Mouse (Mus musculus) neural tube, embryonic 15.5 days (tissue): ENCODE data around the gene Ccr4. TPM values are rescaled to one million over a fixed set of nuclear protein-coding genes. Genes with fewer than 3 reads are reported as not detected.
A peak's percentile ranks its signal among the peaks of the same experiment; 100 is the strongest.

Experiments
- ATAC-seq: fragments of 200-750 bp; cut with Nextera tagmentation; 2 replicates; pipeline ENCODE4 v1.8.0; 2017; ENCODE audit warnings: mild to moderate bottlenecking, moderate TSS enrichment, moderate library complexity; ENCODE audit not compliant: low FRiP score
- H3K27ac ChIP-seq: fragments of 300-500 bp; sonication (generic); replicated peaks from 2 replicates; pipeline ENCODE4 v1.5.1; 2015; ENCODE audit warnings: mild to moderate bottlenecking, inconsistent platforms
- H3K27me3 ChIP-seq: fragments of 300-500 bp; sonication (generic); replicated peaks from 2 replicates; pipeline ENCODE4 v1.6.1; 2015; ENCODE audit warnings: inconsistent platforms
- H3K36me3 ChIP-seq: fragments of 300-500 bp; sonication (generic); 2 replicates; pipeline ENCODE4 v1.6.1; 2015; ENCODE audit warnings: inconsistent platforms
- H3K4me1 ChIP-seq: fragments of 300-500 bp; sonication (generic); 2 replicates; pipeline ENCODE4 v1.6.1; 2015; ENCODE audit warnings: inconsistent platforms
- H3K4me2 ChIP-seq: fragments of 300-500 bp; sonication (generic); 2 replicates; pipeline ENCODE4 v1.6.1; 2015; ENCODE audit warnings: inconsistent platforms, mild to moderate bottlenecking, moderate library complexity
- H3K4me3 ChIP-seq: fragments of 300-500 bp; sonication (generic); replicated peaks from 2 replicates; pipeline ENCODE4 v1.5.1; 2015; ENCODE audit warnings: mild to moderate bottlenecking, inconsistent platforms
- H3K9ac ChIP-seq: fragments of 300-500 bp; sonication (generic); replicated peaks from 2 replicates; pipeline ENCODE4 v1.6.1; 2015; ENCODE audit warnings: mild to moderate bottlenecking, inconsistent platforms
- H3K9me3 ChIP-seq: fragments of 300-500 bp; sonication (generic); replicated peaks from 2 replicates; pipeline ENCODE4 v1.6.1; 2016; ENCODE audit warnings: inconsistent platforms
- WGBS: fragments of 180-500 bp; shearing (Covaris S2); methylation state at CpG from one replicate; pipeline ENCODE4 v1.1.7; 2015; ENCODE audit warnings: mixed read lengths; 5-methylcytosine and 5-hydroxymethylcytosine counted together
- polyA plus RNA-seq: library from polyadenylated mRNA; unstranded; fragments of >200 nt; fragmentation: Nextera tagmentation; extraction: Ambion mirVana; gene quantifications from 2 replicates; pipeline ENCODE4 v1.2.1, GENCODE M21; 2015

Gene Ccr4
- polyA plus RNA-seq, 1 experiment from 2014 or later, result not detected

GRCm38 (mm10) chr9:114501111-114501510 is 3.6 kb downstream of the Ccr4 start:
- Histone ChIP-seq H3K36me3 (no peaks in the 10 kb centered on the region), H3K27me3 (0 out of 2 replicates have a peak, but pooled peaks cover 8% of the 10 kb centered on the region), H3K27ac (no peak overlapping the region), H3K9me3 (no peaks in the 10 kb centered on the region), H3K4me3 (no peak overlapping the region), H3K4me2 (no peak overlapping the region), H3K4me1 (peaks cover 3% of the 10 kb centered on the region), H3K9ac (no peak overlapping the region)
- no peak for ATAC-seq
- WGBS, result 92% methylated on average over 7 of the region's 7 CpGs

- no peaks in the 10 kb centered on the region for H3K9me3 ChIP-seq
- H3K4me2 ChIP-seq, result no peak overlapping the region; the same call in 1 of the 2 replicates
- H3K36me3 ChIP-seq, result no peaks in the 10 kb centered on the region
- H3K27me3 ChIP-seq, result 0 out of 2 replicates have a peak, but pooled peaks cover 8% of the 10 kb centered on the region
- H3K27ac ChIP-seq, result no peak overlapping the region
- 29% methylated on average over 15 of the region's 15 CpGs for WGBS
- no peak overlapping the region for H3K9ac ChIP-seq
- H3K4me3 ChIP-seq, result no peak overlapping the region
- peaks cover 3% of the 10 kb centered on the region for H3K4me1 ChIP-seq
- ATAC-seq, result no peak
Measured at GRCm38 (mm10) chr9:114499783-114500515, 4.8 kb downstream of the Ccr4 start.

GRCm38 (mm10) chr9:114498218-114498617 is 6.5 kb downstream of the Ccr4 start:
- Histone ChIP-seq H3K9me3 (no peaks in the 10 kb centered on the region), H3K4me1 (peaks cover 3% of the 10 kb centered on the region), H3K4me2 (peak overlapping the region; percentile 37), H3K4me3 (no peak overlapping the region), H3K27ac (no peak overlapping the region), H3K27me3 (0 out of 2 replicates have a peak, but pooled peaks cover 8% of the 10 kb centered on the region), H3K9ac (no peak overlapping the region), H3K36me3 (no peaks in the 10 kb centered on the region)
- WGBS, result 9% methylated on average over 11 of the region's 11 CpGs
- no peak; the same call in 1 of the 2 replicates for ATAC-seq

- no peaks in the 10 kb centered on the region for H3K9me3 ChIP-seq
- 89% methylated on average over 7 of the region's 7 CpGs for WGBS
- no peak overlapping the region for H3K9ac ChIP-seq
- H3K4me3 ChIP-seq, result no peak overlapping the region
- H3K27me3 ChIP-seq, result 0 out of 2 replicates have a peak, but pooled peaks cover 8% of the 10 kb centered on the region
- peaks cover 3% of the 10 kb centered on the region for H3K4me1 ChIP-seq
- H3K36me3 ChIP-seq, result no peaks in the 10 kb centered on the region
- H3K4me2 ChIP-seq, result no peak overlapping the region
- no peak for ATAC-seq
- H3K27ac ChIP-seq, result no peak overlapping the region
Measured at GRCm38 (mm10) chr9:114496469-114496868, 8.2 kb downstream of the Ccr4 start.

GRCm38 (mm10) chr9:114487481-114488258 is 17.0 kb downstream of the Ccr4 start:
- Histone ChIP-seq H3K4me2 (no peak overlapping the region), H3K4me1 (no peaks in the 10 kb centered on the region), H3K4me3 (no peak overlapping the region), H3K27ac (no peak overlapping the region), H3K27me3 (no peaks in the 10 kb centered on the region), H3K9me3 (no peaks in the 10 kb centered on the region), H3K9ac (no peak overlapping the region), H3K36me3 (no peaks in the 10 kb centered on the region)
- no peak for ATAC-seq
- WGBS, result 84% methylated on average over 23 of the region's 23 CpGs

GRCm38 (mm10) chr9:114486808-114487207 is 17.9 kb downstream of the Ccr4 start:
- Histone ChIP-seq H3K27ac (no peak overlapping the region), H3K9me3 (no peaks in the 10 kb centered on the region), H3K36me3 (no peaks in the 10 kb centered on the region), H3K27me3 (no peaks in the 10 kb centered on the region), H3K4me3 (no peak overlapping the region), H3K4me2 (no peak overlapping the region), H3K9ac (no peak overlapping the region), H3K4me1 (no peaks in the 10 kb centered on the region)
- 82% methylated on average over 4 of the region's 4 CpGs for WGBS
- ATAC-seq, result no peak

- Histone ChIP-seq H3K27me3 (no peaks in the 10 kb centered on the region), H3K36me3 (no peaks in the 10 kb centered on the region), H3K27ac (no peak overlapping the region), H3K4me2 (no peak overlapping the region), H3K9ac (no peak overlapping the region), H3K4me1 (no peaks in the 10 kb centered on the region), H3K4me3 (no peak overlapping the region), H3K9me3 (no peaks in the 10 kb centered on the region)
- WGBS, result 88% methylated on average over 5 of the region's 5 CpGs
- ATAC-seq, result no peak
Measured at GRCm38 (mm10) chr9:114484771-114485170, 19.9 kb downstream of the Ccr4 start.

GRCm38 (mm10) chr9:114480940-114481339 is 23.8 kb downstream of the Ccr4 start:
- WGBS, result 83% methylated on average over 3 of the region's 3 CpGs
- Histone ChIP-seq H3K4me2 (no peak overlapping the region), H3K27me3 (no peaks in the 10 kb centered on the region), H3K27ac (no peak overlapping the region), H3K4me1 (no peaks in the 10 kb centered on the region), H3K9ac (no peak overlapping the region), H3K36me3 (no peaks in the 10 kb centered on the region), H3K4me3 (no peak overlapping the region), H3K9me3 (no peaks in the 10 kb centered on the region)
- no peak for ATAC-seq

GRCm38 (mm10) chr9:114477019-114477418 is 27.7 kb downstream of the Ccr4 start:
- Histone ChIP-seq H3K4me1 (no peaks in the 10 kb centered on the region), H3K27me3 (no peaks in the 10 kb centered on the region), H3K9me3 (no peaks in the 10 kb centered on the region), H3K4me3 (no peak overlapping the region), H3K36me3 (no peaks in the 10 kb centered on the region), H3K4me2 (no peak overlapping the region), H3K27ac (no peak overlapping the region), H3K9ac (no peak overlapping the region)
- no peak for ATAC-seq
- 95% methylated on average over 9 of the region's 9 CpGs for WGBS

- Histone ChIP-seq H3K27me3 (no peaks in the 10 kb centered on the region), H3K27ac (no peak overlapping the region), H3K36me3 (no peaks in the 10 kb centered on the region), H3K4me1 (no peaks in the 10 kb centered on the region), H3K4me3 (no peak overlapping the region), H3K4me2 (no peak overlapping the region), H3K9ac (no peak overlapping the region), H3K9me3 (no peaks in the 10 kb centered on the region)
- no peak for ATAC-seq
- WGBS, result 79% methylated on average over 7 of the region's 7 CpGs
Measured at GRCm38 (mm10) chr9:114471892-114472291, 32.8 kb downstream of the Ccr4 start.

GRCm38 (mm10) chr9:114468701-114469100 is 36.0 kb downstream of the Ccr4 start:
- Histone ChIP-seq H3K36me3 (peaks cover 19% of the 10 kb centered on the region), H3K9me3 (no peaks in the 10 kb centered on the region), H3K9ac (no peak overlapping the region), H3K27me3 (no peaks in the 10 kb centered on the region), H3K4me1 (no peaks in the 10 kb centered on the region), H3K4me3 (no peak overlapping the region), H3K27ac (no peak overlapping the region), H3K4me2 (no peak overlapping the region)
- no peak for ATAC-seq
- 95% methylated on average over 4 of the region's 4 CpGs for WGBS

GRCm38 (mm10) chr9:114468217-114468616 is 36.5 kb downstream of the Ccr4 start:
- Histone ChIP-seq H3K4me2 (no peak overlapping the region), H3K4me3 (no peak overlapping the region), H3K27me3 (no peaks in the 10 kb centered on the region), H3K27ac (no peak overlapping the region), H3K9ac (no peak overlapping the region), H3K9me3 (no peaks in the 10 kb centered on the region), H3K4me1 (no peaks in the 10 kb centered on the region), H3K36me3 (peaks cover 20% of the 10 kb centered on the region)
- 86% methylated on average over 5 of the region's 5 CpGs for WGBS
- no peak for ATAC-seq
